Comparison of ENCODE assay signal across 8 mouse cellular contexts in genomic region chr7:48876526-48876925, GRCm38 (mm10). TPM values are rescaled to one million over a fixed set of nuclear protein-coding genes. Genes with fewer than 3 reads are reported as not detected.
A peak's percentile ranks its signal among the peaks of the same experiment; 100 is the strongest.
DNase-seq lines count a peak whose midpoint lies in the region; ATAC-seq and TF ChIP-seq lines count a peak whose summit lies in the region.

No protein-coding gene starts in this region.

- peak; percentile 93 for TF ChIP-seq CTCF in E14TG2a.4 (conservative IDR thresholded peaks at IDR 0.05; ENCODE audit: low read length)
- peak; percentile 68 for TF ChIP-seq CTCF in bone marrow macrophage, adult 2 months (IDR thresholded peaks at IDR 0.05; ENCODE audit: low read depth, low read length)

- peak; percentile 82 for DNase-seq in embryonic facial prominence, embryonic 11.5 days (ENCODE audit: low spot score)
- peak; percentile 42 to 46 for DNase-seq in layer of hippocampus, adult 8-10 months (ENCODE audit: low spot score in 2 of 2)

- 75% methylated on average over 4 of the region's 4 CpGs for WGBS in intestine, embryonic 16.5 days
- 75% methylated on average over 4 of the region's 4 CpGs for WGBS in intestine, embryonic 15.5 days
- WGBS in embryonic facial prominence, embryonic 11.5 days = 75% methylated on average over 4 of the region's 4 CpGs
- 73% methylated on average over 4 of the region's 4 CpGs for WGBS in forebrain, embryonic 13.5 days

- H3K36me3 ChIP-seq in intestine, embryonic 16.5 days (ENCODE audit: control insufficient read depth, insufficient read depth, low read length) = peaks cover 22% of the 10 kb centered on the region
- H3K36me3 ChIP-seq in intestine, embryonic 15.5 days = peaks cover 31% of the 10 kb centered on the region
- H3K36me3 ChIP-seq in E14TG2a.4 (ENCODE audit: insufficient read depth, low read length) = peaks cover 77% of the 10 kb centered on the region
- peaks cover 8% of the 10 kb centered on the region; the same call in 1 of the 2 replicates for H3K36me3 ChIP-seq in embryonic facial prominence, embryonic 11.5 days (replicated peaks; ENCODE audit: control insufficient read depth, insufficient read depth, low read depth, low read length)
- peaks cover 62% of the 10 kb centered on the region for H3K36me3 ChIP-seq in forebrain, embryonic 13.5 days (ENCODE audit: poor library complexity, severe bottlenecking)

- no peak overlapping the region for H3K4me2 ChIP-seq in intestine, embryonic 16.5 days (ENCODE audit: low read depth, low read length)
- H3K4me2 ChIP-seq in intestine, embryonic 15.5 days (replicated peaks) = no peak overlapping the region
- no peak overlapping the region for H3K4me2 ChIP-seq in embryonic facial prominence, embryonic 11.5 days (ENCODE audit: low read depth, low read length)
- no peak overlapping the region for H3K4me2 ChIP-seq in forebrain, embryonic 13.5 days

- H3K9me3 ChIP-seq in intestine, embryonic 16.5 days (ENCODE audit: control insufficient read depth, low read length) = no peaks in the 10 kb centered on the region
- no peaks in the 10 kb centered on the region for H3K9me3 ChIP-seq in intestine, embryonic 15.5 days
- no peaks in the 10 kb centered on the region for H3K9me3 ChIP-seq in E14TG2a.4 (ENCODE audit: low read length)
- H3K9me3 ChIP-seq in embryonic facial prominence, embryonic 11.5 days (replicated peaks; ENCODE audit: control insufficient read depth, low read length) = no peaks in the 10 kb centered on the region
- no peaks in the 10 kb centered on the region for H3K9me3 ChIP-seq in forebrain, embryonic 13.5 days (replicated peaks)

- peaks cover 22% of the 10 kb centered on the region for H3K4me1 ChIP-seq in intestine, embryonic 16.5 days (ENCODE audit: control insufficient read depth, insufficient read depth, low read length)
- H3K4me1 ChIP-seq in intestine, embryonic 15.5 days (replicated peaks) = peaks cover 17% of the 10 kb centered on the region
- H3K4me1 ChIP-seq in E14TG2a.4 (replicated peaks; ENCODE audit: low read depth, low read length) = peaks cover 47% of the 10 kb centered on the region
- H3K4me1 ChIP-seq in bone marrow macrophage, adult 2 months (ENCODE audit: control insufficient read depth, insufficient read depth, low read length) = peaks cover 6% of the 10 kb centered on the region
- no peaks in the 10 kb centered on the region for H3K4me1 ChIP-seq in embryonic facial prominence, embryonic 11.5 days (ENCODE audit: control insufficient read depth, insufficient read depth, low read length)
- H3K4me1 ChIP-seq in forebrain, embryonic 13.5 days = peaks cover 12% of the 10 kb centered on the region

- H3K4me3 ChIP-seq in intestine, embryonic 16.5 days (ENCODE audit: low read length) = no peak overlapping the region
- H3K4me3 ChIP-seq in intestine, embryonic 15.5 days (replicated peaks) = no peak overlapping the region
- H3K4me3 ChIP-seq in E14TG2a.4 (replicated peaks; ENCODE audit: low read length) = no peak overlapping the region
- H3K4me3 ChIP-seq in bone marrow macrophage, adult 2 months (ENCODE audit: insufficient read depth, low read length) = no peak overlapping the region
- no peak overlapping the region for H3K4me3 ChIP-seq in embryonic facial prominence, embryonic 11.5 days (ENCODE audit: low read depth, low read length)
- H3K4me3 ChIP-seq in forebrain, embryonic 13.5 days = no peak overlapping the region

- H3K27ac ChIP-seq in intestine, embryonic 16.5 days (ENCODE audit: low read length) = peak overlapping the region; percentile 10; the same call in 1 of the 2 replicates
- H3K27ac ChIP-seq in intestine, embryonic 15.5 days = no peak overlapping the region
- no peak overlapping the region for H3K27ac ChIP-seq in bone marrow macrophage, adult 2 months (ENCODE audit: insufficient read depth, low read depth, low read length)
- H3K27ac ChIP-seq in embryonic facial prominence, embryonic 11.5 days (replicated peaks; ENCODE audit: low read depth, low read length) = no peak overlapping the region
- H3K27ac ChIP-seq in forebrain, embryonic 13.5 days = no peak overlapping the region

- TF ChIP-seq POLR2A in bone marrow macrophage, adult 2 months (IDR thresholded peaks at IDR 0.05; ENCODE audit: borderline replicate concordance, low read depth, low read length) = no peak

- no peaks in the 10 kb centered on the region for H3K27me3 ChIP-seq in intestine, embryonic 16.5 days (replicated peaks; ENCODE audit: control insufficient read depth, insufficient read depth, low read length)
- no peaks in the 10 kb centered on the region for H3K27me3 ChIP-seq in intestine, embryonic 15.5 days (replicated peaks)
- no peaks in the 10 kb centered on the region for H3K27me3 ChIP-seq in E14TG2a.4 (ENCODE audit: insufficient read depth, low read length)
- H3K27me3 ChIP-seq in embryonic facial prominence, embryonic 11.5 days (ENCODE audit: control insufficient read depth, insufficient read depth, low read length) = no peaks in the 10 kb centered on the region
- H3K27me3 ChIP-seq in forebrain, embryonic 13.5 days = no peaks in the 10 kb centered on the region

- no peak overlapping the region for H3K9ac ChIP-seq in intestine, embryonic 16.5 days (ENCODE audit: low read depth, low read length)
- no peak overlapping the region for H3K9ac ChIP-seq in intestine, embryonic 15.5 days
- H3K9ac ChIP-seq in embryonic facial prominence, embryonic 11.5 days (replicated peaks; ENCODE audit: low read length) = no peak overlapping the region
- H3K9ac ChIP-seq in forebrain, embryonic 13.5 days = no peak overlapping the region

- no peak for ATAC-seq in intestine, embryonic 16.5 days
- no peak for ATAC-seq in intestine, embryonic 15.5 days
- no peak for ATAC-seq in embryonic facial prominence, embryonic 11.5 days (replicated peaks; ENCODE audit: insufficient number of reproducible peaks, low FRiP score, low TSS enrichment, low read depth)
- ATAC-seq in monocyte, adult 5-6 weeks (replicated peaks; ENCODE audit: insufficient number of reproducible peaks, low FRiP score, low TSS enrichment, poor library complexity, severe bottlenecking) = 0 out of 2 replicates have a peak, but pooled peaks have one; percentile 10
- no peak for ATAC-seq in forebrain, embryonic 13.5 days

RNA-seq across cellular contexts. Expression of gene E2f8, which starts 4.9 kb away (rescaled TPM):
- 21.9 and 24.2 TPM in 2 replicates for polyA plus RNA-seq in intestine, embryonic 16.5 days (2015; fragmentation: Nextera tagmentation; extraction: Ambion mirVana)
- polyA plus RNA-seq in intestine, embryonic 15.5 days (2015; fragmentation: Nextera tagmentation; extraction: Ambion mirVana) = 22.3 and 23.5 TPM in 2 replicates
- polyA plus RNA-seq in bone marrow macrophage, adult 2 months (2012; ENCODE audit: insufficient read depth, insufficient read length, missing spikeins) = 18.3 and 21.1 TPM in 2 replicates
- polyA plus RNA-seq in embryonic facial prominence, embryonic 11.5 days (2014; fragmentation: Nextera tagmentation; extraction: Ambion mirVana) = 12.4 and 13.6 TPM in 2 replicates
- total RNA-seq in layer of hippocampus, adult 8-10 months (2022) = under 1 TPM in 2 of 4 experiments, not detected in 2; 0.09 to 0.45 TPM
- 1.5 to 5.0 TPM (median 4.3 TPM) in 3 replicates for total RNA-seq in monocyte, adult 5-6 weeks (2017)
- 12.6 TPM in 2 replicates for polyA plus RNA-seq in forebrain, embryonic 13.5 days (2015; fragmentation: Nextera tagmentation; extraction: Ambion mirVana)

RNA-seq across cellular contexts. Expression of gene Csrp3, which starts 28.7 kb away (rescaled TPM):
- polyA plus RNA-seq in intestine, embryonic 16.5 days (2015; fragmentation: Nextera tagmentation; extraction: Ambion mirVana) = 1.1 and 2.1 TPM in 2 replicates
- polyA plus RNA-seq in intestine, embryonic 15.5 days (2015; fragmentation: Nextera tagmentation; extraction: Ambion mirVana) = 0.53 and 0.94 TPM in 2 replicates
- polyA plus RNA-seq in bone marrow macrophage, adult 2 months (2012; ENCODE audit: insufficient read depth, insufficient read length, missing spikeins) = not detected in 2 replicates
- polyA plus RNA-seq in embryonic facial prominence, embryonic 11.5 days (2014; fragmentation: Nextera tagmentation; extraction: Ambion mirVana) = 1.1 and 4.0 TPM in 2 replicates
- total RNA-seq in layer of hippocampus, adult 8-10 months (2022) = not detected
- 0.57 to 6.0 TPM (median 1.6 TPM) in 3 replicates for total RNA-seq in monocyte, adult 5-6 weeks (2017)
- 0.77 TPM in 1 of 2 replicates, not detected in the other for polyA plus RNA-seq in forebrain, embryonic 13.5 days (2015; fragmentation: Nextera tagmentation; extraction: Ambion mirVana)

RNA-seq across cellular contexts. Expression of gene Nav2, which starts 32.0 kb away (rescaled TPM):
- polyA plus RNA-seq in intestine, embryonic 16.5 days (2015; fragmentation: Nextera tagmentation; extraction: Ambion mirVana) = 14.4 and 15.3 TPM in 2 replicates
- polyA plus RNA-seq in intestine, embryonic 15.5 days (2015; fragmentation: Nextera tagmentation; extraction: Ambion mirVana) = 17.7 and 19.1 TPM in 2 replicates
- 22.2 and 25.5 TPM in 2 replicates for polyA plus RNA-seq in bone marrow macrophage, adult 2 months (2012; ENCODE audit: insufficient read depth, insufficient read length, missing spikeins)
- 7.3 and 8.0 TPM in 2 replicates for polyA plus RNA-seq in embryonic facial prominence, embryonic 11.5 days (2014; fragmentation: Nextera tagmentation; extraction: Ambion mirVana)
- 100 to 1,000 TPM in 2 of 4 experiments, 10 to 100 TPM in 2; 87.2 to 113 (median 96.0) TPM for total RNA-seq in layer of hippocampus, adult 8-10 months (2022)
- 1.5 to 2.0 TPM (median 1.9 TPM) in 3 replicates for total RNA-seq in monocyte, adult 5-6 weeks (2017)
- polyA plus RNA-seq in forebrain, embryonic 13.5 days (2015; fragmentation: Nextera tagmentation; extraction: Ambion mirVana) = 11.2 and 11.4 TPM in 2 replicates
